Mouse (Mus musculus): ENCODE results near the gene Ubxn11.

Ubxn11 gene

DNA sequence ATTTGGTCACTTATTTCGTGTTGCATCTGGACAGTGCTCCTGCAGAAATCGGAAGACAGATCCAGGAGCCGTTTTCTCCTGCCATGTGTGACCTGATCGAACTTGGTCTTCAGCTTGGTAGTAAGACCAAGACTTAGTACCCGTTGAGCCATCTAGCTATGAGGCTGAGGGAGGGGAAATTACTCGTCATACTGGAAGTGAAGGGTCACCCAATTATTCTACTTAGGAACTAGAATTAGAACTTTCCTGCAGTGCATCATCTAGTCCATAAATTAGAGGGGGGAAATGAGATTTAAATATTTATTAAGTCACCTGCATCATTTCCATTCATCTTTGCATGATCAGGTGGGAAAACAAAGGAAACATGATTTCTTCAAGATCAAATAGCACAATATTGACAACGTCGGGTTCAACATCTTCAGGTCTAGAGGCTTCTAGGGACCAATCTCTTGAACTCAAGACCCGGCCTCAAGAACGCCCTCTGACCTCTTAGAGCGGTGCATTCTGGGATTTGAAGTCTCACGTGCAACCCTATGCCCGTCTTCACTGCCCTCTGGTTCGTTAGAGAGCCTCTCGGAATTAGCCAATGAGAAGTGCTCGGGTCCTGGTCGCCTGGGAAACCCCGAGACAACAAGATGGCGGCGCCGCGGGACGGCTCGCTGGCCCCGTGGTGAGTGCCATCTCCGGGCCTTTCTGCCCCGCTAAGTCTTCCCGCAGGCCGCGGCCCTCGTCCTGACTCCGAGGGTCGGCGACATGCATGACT, at the start of gene Ubxn11:
Gene Ubxn11 (plus strand): TSS at position 592 of the 763 bp plus-strand sequence.
- DNase-seq (ENCODE audit: extremely low spot score), result peak; percentile 87

DNA sequence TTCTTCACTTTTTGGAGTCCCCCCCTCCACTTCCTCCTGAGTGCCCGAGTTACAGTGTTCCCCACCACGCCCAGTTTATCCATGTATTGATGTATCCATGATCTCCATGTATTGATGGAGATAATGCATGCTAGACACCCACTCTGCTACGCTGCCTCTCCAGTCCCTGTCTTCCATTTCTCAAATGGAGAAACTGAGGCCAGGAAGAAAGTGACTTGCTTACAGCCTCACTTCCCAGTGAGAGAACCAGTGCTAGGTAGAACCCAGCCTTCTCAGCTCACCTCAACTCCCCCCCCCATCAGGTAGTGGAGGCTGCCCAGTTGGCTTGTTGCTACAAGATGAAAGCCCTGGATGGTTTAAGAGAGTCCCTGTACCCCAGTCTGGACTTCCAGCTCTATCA, 48.8 kb upstream of the Ubxn11 start, which contains the start of gene Zfp683:
Gene Zfp683 (plus strand): TSS at position 301 of the 400 bp plus-strand sequence.
- DNase-seq (ENCODE audit: extremely low spot score), result no peak

DNA sequence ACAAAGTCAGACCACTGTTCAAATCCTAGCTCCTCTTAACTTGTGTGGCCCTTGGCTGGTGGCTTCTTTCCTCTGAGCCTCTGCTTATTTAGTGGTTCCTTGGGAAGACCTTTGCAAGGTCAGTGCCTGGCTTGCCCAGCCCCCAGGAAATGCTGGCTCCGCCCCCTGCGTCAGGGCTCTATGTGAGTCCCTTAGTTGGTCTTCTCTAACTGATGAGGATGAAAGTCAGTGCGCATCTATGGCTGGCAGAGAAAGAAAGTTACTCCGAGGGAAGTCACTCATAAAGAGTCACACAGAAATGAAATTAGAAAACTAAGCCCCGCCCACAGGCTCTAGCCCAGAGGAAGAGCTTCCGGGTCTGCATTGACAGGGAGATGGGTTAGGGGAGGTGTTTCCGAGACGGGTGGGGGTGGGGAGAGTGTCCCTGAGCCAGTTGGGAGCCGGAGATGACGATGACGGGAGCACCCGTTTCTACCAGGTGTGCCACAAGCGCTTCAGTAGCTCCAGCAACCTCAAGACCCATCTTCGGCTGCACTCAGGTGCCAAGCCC, 44.1 kb upstream of the Ubxn11 start:
- DNase-seq (ENCODE audit: extremely low spot score), result no peak

DNA sequence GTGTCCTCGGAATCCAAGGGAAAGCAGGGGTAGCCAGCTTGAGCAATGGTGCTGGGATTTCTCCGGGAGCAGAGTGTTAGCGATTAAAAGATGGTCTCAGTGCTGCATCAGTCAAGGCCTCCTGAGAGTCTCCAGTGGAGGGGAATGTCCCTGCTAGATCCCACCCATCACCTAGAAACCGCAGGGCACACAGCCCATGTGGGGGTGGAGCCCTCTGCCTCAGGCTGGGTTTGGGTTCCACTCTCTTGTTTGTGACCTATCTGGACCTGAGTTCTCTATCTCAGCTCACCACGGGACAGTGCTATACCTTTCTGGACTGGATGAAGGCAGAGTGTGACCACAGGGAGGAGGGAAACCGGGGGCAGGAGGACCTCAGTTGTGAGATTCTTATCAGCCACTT, 43.5 kb upstream of the Ubxn11 start:
- DNase-seq (ENCODE audit: extremely low spot score), result no peak

DNA sequence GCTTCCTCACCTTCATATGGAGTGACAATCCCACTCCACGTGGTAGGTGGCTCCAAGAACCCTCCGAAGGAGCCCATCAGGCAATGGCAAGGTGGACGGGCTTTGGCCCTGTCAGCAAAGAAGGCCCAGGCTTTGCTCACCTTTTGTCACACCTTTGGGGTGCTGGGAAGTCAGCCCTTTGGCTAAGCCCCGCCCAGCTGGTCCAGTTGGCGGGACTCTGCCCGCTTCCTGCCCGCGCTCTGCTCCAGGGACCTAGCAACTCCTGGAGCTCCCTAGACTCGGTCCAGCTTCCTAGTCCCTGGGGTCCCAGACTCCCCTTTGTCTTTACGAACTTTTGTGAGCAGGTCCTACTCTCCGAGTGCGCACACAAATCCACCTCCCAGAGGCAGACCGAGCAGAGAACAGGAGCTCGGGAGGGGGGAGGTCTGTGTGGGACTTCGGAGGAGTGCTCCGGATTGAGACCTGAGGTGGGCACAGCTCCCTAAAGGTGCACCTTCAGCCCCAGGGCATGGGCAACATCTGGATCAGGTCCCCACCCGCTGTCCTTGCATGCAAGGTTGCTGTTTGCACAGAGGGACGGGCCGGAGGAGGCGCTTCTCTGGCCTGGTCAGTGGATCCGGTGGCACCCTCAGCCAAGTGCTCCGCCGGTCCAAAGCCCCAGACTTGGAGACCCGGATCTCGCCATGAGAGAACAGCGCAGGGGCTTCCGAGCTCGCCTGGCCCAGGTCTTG, 42.1 kb upstream of the Ubxn11 start, which contains the start of gene Crybg2:
Gene Crybg2 (plus strand): TSS at position 681 of the 731 bp plus-strand sequence.
- DNase-seq (ENCODE audit: extremely low spot score), result no peak

DNA sequence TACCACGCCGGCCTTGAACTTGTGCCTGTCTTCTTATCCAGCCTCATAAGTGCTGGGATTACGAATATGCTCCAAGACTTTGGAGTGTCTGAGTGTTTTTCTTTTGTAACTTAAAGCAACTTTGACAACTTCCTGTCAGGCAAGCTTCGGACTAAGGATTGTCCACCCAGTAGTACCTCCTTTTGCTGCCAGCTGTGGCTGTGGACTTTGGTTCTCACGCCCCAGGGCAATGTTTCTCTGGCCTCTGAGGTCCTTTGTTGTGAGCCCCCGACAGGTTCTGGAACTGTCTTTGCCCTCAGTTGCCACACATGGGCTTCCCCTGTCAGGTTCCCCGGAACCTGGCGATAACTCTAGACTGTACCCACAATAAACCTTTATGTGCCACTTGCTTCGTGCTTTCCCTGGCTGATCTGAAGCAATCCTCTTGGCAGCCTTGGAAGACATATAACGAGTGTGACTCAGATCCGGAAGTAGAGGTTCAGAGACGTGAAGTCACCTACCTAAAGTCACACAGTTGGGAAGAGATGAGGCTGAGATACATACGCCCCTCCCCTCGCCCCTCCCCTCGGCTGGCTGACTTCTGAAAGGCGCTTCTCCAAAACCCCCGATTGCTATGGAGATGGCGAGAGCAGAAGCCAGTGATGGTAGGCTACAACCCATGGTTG, 41.1 kb upstream of the Ubxn11 start:
- no peak for DNase-seq (ENCODE audit: extremely low spot score)

DNA sequence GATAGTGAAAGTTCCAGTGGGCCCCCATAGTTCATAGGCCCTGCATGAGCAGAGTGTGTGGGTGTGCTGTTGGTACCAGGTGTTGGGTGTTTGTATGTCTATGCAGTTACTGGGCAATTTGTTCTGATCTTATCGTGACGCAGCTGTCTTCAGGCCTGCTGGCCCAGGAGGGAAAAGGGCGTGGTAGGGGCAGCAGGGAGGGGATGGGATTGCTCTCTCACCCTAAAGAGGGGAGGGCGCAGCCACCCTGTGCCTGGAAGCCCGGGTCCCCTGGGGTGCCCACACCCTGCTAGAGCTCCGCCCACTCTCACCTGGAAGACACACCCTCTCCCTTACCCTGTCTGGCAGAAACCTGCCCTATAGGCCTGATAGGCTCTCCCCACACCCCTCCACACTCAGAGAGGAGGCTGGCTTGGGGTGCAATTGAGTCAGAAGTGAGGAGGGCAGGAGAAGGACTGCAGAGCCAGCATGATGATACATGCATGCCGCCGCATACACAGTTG, 40.4 kb upstream of the Ubxn11 start:
- DNase-seq (ENCODE audit: extremely low spot score), result no peak

DNA sequence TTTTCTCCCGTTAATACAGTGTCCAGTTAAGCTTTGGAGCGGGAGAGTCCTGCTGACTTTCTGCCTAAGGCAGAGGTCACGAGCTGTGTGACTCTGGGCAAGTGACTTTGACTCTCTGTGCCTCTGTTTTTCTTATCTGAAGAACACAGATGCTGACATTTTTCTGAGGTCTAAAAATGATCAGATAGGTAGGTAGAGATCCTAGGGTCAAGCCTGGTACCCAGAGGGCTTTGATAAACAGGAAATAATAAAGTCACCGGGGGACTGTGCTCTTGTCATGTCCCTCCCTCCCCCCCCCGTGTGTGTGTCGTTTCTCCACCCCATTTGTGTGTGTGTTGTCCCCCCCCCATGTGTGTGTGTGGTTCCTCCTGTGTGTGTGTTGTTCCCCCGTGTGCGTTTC, 39.8 kb upstream of the Ubxn11 start:
- DNase-seq (ENCODE audit: extremely low spot score), result no peak

DNA sequence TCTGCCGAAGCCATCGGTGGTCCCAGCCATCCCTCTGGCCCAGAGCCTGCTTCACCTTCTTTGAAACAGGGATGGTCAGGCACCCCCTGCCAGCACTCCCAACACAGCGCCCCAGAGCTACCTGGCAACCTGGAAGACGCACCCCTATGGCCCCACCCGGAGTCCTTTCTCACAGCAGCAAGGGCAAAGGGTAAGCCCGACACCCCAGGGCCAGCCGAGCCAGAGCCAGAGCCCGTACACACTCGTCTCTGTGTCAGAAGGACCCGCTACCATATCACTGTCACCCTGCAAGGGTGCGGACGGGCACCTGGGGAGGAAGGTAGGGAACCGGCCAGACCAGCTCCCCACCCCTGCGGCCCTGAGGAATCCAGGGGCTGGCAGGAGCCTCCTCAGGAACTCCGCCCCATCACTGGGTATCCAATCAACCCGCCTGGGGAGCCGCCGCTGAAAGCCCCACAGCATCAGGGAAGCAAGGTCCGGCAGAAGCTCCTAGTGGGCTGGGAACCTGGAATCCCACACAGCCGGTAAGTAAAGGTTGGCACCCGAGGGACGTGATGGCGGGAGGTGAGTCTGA, 36.9 kb upstream of the Ubxn11 start:
- DNase-seq (ENCODE audit: extremely low spot score), result no peak

DNA sequence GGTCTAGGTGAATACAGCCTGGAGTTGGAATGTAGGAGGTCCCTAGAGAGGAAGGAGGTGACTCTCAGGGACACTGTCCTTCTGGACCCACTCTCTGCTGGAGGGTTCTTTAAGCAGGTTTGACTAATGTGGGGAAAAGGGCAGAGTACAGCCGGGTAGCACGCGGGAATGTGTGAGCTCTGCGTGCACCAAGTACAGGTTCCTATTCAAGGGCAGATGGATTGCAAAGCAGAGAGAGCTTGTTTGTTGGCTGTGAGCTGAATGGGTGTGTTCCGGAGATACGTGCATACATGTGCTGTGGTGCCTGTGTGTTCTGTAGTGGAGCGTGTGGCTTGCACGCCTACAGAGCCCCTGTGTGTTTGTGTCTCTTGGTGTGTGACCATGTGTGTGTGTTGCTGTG, 35.0 kb upstream of the Ubxn11 start:
- no peak for DNase-seq (ENCODE audit: extremely low spot score)

DNA sequence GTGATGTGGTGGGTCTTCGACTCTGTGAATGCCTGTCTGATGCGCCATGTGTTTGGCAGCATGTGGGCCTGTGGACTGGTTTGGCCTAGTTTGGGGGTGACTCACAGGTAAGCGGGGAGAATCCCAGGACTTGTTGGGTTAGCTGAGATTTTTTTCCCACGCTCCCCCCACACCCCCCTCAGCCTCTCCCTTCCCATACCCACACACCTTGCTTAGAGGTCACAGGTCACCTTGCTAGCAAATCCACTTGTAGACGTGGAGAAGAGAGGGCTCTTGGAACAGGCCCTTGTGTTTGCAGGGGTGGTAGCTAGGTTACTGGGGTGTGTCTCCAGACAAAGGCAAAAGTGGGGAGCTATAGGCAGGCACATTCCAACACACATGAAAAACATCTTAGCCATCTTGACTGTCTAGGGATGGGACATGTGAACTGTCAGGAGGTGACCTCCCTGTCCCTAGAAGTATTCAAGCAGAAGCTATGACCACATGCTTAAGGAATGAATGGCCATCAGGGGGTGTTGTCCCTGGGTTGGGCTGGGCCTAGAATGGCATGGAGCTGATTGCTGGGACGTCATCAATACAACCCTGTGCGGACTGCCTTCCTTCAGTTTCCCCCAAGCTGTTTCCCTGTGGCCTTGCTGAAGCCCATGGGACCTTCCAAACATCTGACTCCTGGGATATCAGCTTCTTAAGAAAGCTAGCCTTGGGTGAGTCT, 34.4 kb upstream of the Ubxn11 start:
- DNase-seq (ENCODE audit: extremely low spot score), result no peak

DNA sequence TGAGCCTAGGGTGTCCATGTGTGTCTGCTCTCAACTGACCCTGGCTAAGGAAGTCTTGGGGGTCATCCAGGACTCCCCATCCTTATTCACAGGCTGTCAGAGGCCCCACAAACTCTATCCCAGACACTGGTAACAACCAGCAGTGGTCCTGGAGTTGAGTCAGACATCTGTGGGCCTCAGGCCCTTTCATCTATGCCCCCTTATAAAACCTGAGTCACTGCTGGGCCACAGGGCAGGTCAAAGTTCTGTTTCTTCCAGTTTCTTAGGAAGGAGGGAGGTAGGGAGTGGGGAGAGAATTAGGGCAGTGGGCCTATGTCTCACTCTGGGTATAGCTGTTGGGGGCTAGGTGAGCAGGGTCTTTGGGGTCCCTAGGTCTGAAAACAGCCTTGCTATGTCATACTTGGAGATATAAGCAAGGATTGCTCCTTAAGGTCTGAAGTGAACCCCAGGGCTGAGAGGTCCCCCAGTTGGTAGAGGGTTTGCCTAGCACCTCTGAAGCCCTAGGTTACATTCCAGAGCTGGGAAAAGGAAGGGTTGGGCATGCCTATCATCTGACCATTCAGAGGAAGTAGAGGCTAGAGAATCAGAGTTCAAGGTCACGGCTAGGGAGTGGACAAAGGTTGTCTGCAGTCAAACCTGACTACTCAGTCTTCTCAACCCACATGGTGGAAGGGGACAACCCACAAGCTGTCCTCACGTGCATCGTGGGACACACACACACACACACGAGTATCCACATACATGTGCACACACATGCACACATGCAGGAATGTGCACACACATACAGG, 33.4 kb upstream of the Ubxn11 start:
- DNase-seq (ENCODE audit: extremely low spot score), result no peak

DNA sequence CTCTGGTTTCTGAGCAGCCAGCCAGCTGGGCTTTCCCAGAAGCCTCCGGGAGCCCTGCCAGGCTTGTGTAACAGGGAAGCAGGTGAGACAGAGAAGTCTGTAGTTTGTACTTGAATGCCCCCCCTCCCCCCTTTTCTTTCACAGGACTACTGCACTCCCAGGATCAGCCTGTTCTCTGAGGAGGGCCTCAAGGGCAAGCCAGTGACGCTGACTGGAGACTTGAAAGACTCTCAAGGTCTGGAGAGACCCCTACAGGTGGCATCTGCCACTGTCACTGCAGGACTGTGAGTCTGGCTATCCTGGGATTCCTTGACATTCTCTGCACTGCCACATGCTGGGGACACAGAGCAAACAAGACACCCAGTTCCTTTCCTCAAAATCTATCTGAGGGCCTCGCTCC, 23.7 kb upstream of the Ubxn11 start:
- DNase-seq (ENCODE audit: extremely low spot score), result peak; percentile 74

DNA sequence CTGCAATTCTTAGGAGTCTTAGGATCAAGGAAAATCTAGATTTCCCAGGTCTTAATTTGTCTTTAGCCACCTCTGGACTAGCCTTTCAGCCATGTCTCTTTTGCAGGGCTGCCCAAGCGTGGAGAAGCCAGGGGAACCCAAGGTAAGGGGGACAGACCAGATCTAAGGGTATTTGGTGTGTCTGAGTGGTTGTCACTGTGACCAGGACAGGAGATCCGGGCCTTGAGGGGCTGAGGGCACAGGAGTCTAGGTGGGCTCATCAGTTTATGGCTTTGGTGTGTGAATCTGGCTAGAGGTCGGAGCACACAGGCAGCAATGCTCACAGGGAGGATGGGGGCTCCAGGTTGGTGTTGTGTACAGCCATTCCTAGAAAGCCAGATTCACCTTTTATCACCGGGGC, 21.7 kb upstream of the Ubxn11 start:
- DNase-seq (ENCODE audit: extremely low spot score), result no peak

DNA sequence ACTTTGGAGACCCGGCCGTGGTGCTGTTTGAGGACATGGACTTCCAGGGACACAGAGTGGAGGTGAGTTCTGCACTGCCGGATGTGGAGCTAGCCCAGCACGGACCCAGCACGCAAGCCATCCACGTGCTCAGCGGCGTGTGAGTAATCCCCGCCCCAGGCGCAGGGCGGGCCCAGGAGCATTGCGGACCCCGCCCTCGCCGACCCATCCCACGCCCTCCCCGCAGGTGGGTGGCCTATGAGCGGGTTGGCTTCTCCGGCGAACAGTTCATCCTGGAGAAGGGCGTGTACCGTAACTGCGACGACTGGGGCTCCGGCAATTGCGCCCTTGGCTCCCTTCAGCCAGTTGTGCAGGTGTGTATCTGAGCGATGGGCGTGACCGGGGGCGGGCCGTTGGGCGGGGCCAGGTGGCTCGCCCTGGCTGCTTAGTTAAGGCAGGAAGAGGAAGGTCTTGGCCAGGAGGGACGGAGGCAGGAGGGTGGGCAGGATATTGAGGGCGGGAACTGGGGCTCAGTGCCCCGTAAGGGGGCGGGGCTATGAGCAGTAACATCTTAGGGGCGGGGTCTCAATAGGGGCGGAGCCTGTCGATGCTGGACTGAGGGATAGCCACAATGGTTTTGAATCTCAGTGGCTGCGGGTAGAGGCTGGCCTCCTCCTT, 20.5 kb upstream of the Ubxn11 start:
- DNase-seq (ENCODE audit: extremely low spot score), result peak; percentile 88

DNA sequence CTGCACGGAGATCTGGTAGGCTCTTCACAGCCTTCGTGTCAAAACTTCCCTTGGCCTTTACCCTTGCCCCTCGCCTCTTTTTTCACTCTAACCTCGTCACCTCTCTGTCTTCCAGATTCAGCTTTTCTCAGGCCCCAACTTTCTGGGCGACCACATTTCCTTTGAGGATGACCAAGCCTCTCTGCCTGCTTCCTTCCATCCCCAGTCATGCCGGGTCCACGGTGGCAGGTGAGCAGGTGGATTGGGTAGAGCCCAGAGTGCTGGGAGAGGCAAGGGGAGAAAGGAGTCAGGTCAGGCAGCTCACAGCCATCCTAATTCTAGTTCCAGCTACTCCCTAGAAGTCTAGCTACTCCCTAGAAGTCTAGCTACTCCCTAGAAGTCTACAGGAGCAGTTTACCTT, 19.9 kb upstream of the Ubxn11 start:
- no peak for DNase-seq (ENCODE audit: extremely low spot score)

DNA sequence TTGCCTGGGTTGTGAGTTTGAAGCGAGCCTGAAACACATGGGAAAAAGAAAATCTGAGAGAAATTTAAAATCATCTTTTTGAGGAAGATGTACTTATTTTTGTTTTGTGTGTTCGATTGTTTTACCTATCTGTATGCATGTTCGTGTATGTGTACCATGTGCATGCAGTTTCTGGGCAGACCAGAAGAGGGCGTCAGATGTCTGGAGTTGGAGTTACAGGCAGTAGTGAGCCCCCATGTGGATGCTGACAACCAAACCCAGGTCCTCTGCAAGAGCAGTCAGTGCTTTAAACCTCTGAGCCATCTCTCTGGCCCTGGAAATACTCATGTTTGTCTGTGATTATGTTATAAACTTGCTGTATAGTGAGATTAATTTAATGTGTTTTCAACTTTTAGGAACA, 17.4 kb upstream of the Ubxn11 start:
- DNase-seq (ENCODE audit: extremely low spot score), result no peak

DNA sequence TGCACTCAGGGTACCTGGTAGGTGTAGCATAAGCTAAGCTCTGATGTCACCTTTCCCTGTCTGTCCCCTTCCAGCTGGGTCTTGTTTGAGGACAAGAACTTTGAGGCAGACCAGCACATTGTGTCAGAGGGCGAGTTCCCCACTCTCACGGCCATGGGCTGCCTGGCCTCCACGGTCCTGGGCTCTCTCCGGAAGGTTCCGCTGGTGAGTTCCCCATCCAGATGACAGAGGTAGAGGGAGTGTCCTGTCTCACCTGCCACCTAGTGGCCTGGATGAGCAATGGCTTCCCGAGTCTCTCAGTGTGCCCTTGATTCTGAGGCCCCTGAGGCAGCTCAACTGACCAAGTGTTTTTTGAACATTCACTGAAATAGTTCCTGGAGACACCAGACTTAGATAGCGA, 15.0 kb upstream of the Ubxn11 start:
- DNase-seq (ENCODE audit: extremely low spot score), result peak; percentile 41

DNA sequence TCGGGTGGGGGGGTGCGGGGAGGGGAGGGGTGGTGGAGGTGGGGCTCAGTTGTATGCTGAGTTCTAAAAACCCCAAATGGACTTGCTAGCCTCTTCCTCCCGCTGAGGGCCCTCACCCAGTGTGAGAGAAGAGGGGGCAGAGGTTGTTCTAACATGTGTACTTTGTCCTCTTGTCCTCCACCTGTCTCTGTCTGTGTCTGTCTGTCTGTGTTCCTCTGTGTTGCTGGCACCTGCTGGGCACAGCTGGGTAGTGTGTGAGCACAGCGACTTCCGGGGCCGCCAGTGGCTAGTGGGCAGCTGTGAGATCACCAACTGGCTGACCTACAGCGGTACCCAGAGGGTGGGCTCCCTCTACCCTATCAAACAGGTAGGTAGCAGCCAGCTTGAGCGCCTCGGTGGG, 13.3 kb upstream of the Ubxn11 start:
- no peak for DNase-seq (ENCODE audit: extremely low spot score)
